Mouse (Mus musculus): ENCODE data around the gene Duox1. TPM values are rescaled to one million over a fixed set of nuclear protein-coding genes. Genes with fewer than 3 reads are reported as not detected.
A peak's percentile ranks its signal among the peaks of the same experiment; 100 is the strongest.

Duox1 gene
- total and polyA plus RNA-seq, 3 experiments: 0.10 to 0.51 (median 0.34) TPM

DNA sequence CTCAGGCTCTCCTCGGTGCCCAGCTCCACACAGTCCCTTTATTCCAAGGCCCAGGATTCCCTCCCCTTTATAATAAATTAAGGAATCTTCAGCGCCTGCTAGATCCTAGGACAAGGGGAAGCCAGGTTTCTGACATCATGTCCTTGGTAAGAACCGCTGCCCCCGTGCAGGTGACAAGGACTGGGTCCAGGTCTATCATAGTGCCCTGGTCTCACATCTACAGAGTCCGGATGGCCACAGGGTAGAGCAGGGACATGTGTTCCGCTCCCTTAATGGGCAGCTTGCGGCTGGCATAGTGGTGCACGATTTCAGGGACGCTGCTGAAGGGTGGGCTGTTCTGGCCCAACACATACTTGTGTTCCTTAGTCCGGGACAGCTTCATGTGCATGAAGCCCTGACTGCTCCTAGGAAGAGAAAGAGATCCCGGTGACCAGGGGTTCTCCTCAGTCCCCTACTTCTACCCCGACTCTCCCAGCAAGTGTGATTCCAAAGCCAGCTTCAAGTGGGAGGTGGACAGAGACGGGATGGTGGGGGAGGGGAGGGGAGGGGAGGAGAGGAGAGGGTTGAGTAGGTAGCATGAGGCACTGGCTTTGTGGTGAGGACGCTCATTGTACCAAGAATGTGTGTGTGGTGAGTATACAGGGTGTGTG lies 33.8 kb downstream of the Duox1 start:
- Histone ChIP-seq H3K36me3 (ENCODE audit: control insufficient read depth, insufficient read depth, low read length) (no peaks in the 10 kb centered on the region), H3K27ac (peak overlapping the region; percentile 98), H3K27me3 (ENCODE audit: control insufficient read depth, insufficient read depth, low read length) (no peaks in the 10 kb centered on the region), H3K79me2 (replicated peaks; ENCODE audit: control insufficient read depth, insufficient read depth, low read length) (no peaks in the 10 kb centered on the region), H3K4me3 (peak overlapping the region; percentile 61), H3K9ac (ENCODE audit: low read depth, low read length) (peak overlapping the region; percentile 92), H3K4me1 (ENCODE audit: control insufficient read depth, insufficient read depth, low read length) (peaks cover 4% of the 10 kb centered on the region; the same call in 1 of the 2 replicates)
- no peak for TF ChIP-seq CTCF (IDR thresholded peaks at IDR 0.05)
- TF ChIP-seq POLR2A (IDR thresholded peaks at IDR 0.05; ENCODE audit: insufficient read depth, low read depth, low read length): no peak; the same call in 1 of the 2 replicates
- TF ChIP-seq EP300 (IDR thresholded peaks at IDR 0.05; ENCODE audit: insufficient read depth, low read depth, low read length): no peak
- WGBS: 21% methylated on average over 14 of the region's 14 CpGs
- intact Hi-C loops (cut with DNase I): loop anchor here (2.0 to 10.0 kb wide), 2 partner anchors 20 to 276 kb away; partner anchors contain the start of gene Shf
- no peak for DNase-seq

DNA sequence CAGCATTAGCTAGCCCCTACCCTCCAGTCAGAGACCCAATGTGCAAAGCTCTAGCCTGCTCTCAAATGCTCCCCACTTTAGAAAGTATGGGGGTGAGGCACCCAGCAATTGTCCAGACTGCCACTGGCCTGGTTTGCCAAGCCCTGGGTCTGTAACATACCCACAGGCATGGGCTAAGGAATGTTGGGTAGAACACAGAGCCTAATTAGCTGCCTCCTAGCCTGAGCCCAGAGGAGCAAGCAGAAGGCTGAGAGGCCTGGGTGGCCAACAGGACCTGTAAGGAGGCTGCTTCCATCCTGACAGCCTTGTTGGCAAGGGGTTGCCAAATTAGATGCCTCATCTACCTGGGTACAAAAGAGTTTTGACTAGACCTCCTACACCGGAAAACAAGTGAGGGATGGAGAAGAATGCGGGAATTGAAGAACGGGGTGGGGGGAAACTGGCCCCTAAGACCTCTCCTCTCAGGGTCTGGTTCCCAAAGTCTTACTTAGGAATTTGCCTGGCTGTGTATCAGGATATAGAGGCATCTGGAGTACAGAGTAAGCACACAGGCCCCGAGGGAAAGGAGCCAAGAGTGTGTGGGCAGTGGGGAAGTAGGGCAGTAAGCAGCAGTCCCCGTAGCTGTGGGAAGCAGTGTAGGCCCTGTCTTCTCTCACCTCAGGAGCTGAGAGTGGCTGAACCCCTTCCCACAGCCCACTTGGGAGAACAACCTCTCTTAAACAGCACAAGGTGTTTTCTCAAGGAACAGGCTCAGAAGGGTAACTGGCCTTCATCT lies 35.9 kb downstream of the Duox1 start:
- Histone ChIP-seq H3K4me3 (no peak overlapping the region), H3K27ac (no peak overlapping the region), H3K9ac (ENCODE audit: low read depth, low read length) (no peak overlapping the region), H3K36me3 (ENCODE audit: control insufficient read depth, insufficient read depth, low read length) (no peaks in the 10 kb centered on the region), H3K79me2 (replicated peaks; ENCODE audit: control insufficient read depth, insufficient read depth, low read length) (no peaks in the 10 kb centered on the region), H3K27me3 (ENCODE audit: control insufficient read depth, insufficient read depth, low read length) (no peaks in the 10 kb centered on the region), H3K4me1 (ENCODE audit: control insufficient read depth, insufficient read depth, low read length) (peaks cover 4% of the 10 kb centered on the region; the same call in 1 of the 2 replicates)
- intact Hi-C loops (cut with DNase I): no loop called here
- no peak for DNase-seq
- TF ChIP-seq CTCF (IDR thresholded peaks at IDR 0.05): no peak
- no peak for TF ChIP-seq EP300 (IDR thresholded peaks at IDR 0.05; ENCODE audit: insufficient read depth, low read depth, low read length)
- no peak for TF ChIP-seq POLR2A (IDR thresholded peaks at IDR 0.05; ENCODE audit: insufficient read depth, low read depth, low read length)
- 61% methylated on average over 5 of the region's 5 CpGs for WGBS

DNA sequence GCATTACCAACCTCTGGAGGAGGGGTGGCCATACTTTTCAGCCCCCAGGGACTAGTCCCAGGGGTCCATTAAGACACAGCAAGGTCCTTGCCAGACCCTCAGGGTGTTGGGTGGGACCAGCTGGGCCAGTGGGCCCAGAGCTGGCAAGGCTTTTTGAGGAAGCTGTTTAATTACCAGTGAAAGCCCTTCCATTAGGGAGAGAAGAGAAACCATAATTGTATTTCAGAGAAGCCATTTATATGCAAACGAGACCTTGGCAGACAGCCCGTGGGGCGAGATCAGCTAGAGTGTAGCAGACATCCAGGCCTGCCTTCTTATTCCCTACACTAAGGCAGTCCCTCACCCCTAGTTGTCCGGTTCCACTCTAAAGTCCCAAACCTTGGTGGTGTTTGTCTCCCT lies 36.5 kb downstream of the Duox1 start:
- peaks cover 4% of the 10 kb centered on the region; the same call in 1 of the 2 replicates for H3K4me1 ChIP-seq (ENCODE audit: control insufficient read depth, insufficient read depth, low read length)
- H3K9ac ChIP-seq (ENCODE audit: low read depth, low read length): no peak overlapping the region
- no peak overlapping the region for H3K27ac ChIP-seq
- DNase-seq: no peak
- H3K79me2 ChIP-seq (replicated peaks; ENCODE audit: control insufficient read depth, insufficient read depth, low read length): no peaks in the 10 kb centered on the region
- TF ChIP-seq CTCF (IDR thresholded peaks at IDR 0.05) (no peak), EP300 (IDR thresholded peaks at IDR 0.05; ENCODE audit: insufficient read depth, low read depth, low read length) (no peak), POLR2A (IDR thresholded peaks at IDR 0.05; ENCODE audit: insufficient read depth, low read depth, low read length) (no peak)
- H3K27me3 ChIP-seq (ENCODE audit: control insufficient read depth, insufficient read depth, low read length): no peaks in the 10 kb centered on the region
- no peaks in the 10 kb centered on the region for H3K36me3 ChIP-seq (ENCODE audit: control insufficient read depth, insufficient read depth, low read length)
- H3K4me3 ChIP-seq: no peak overlapping the region
- WGBS: 64% methylated on average over 4 of the region's 4 CpGs
- intact Hi-C loops (cut with DNase I): no loop called here

DNA sequence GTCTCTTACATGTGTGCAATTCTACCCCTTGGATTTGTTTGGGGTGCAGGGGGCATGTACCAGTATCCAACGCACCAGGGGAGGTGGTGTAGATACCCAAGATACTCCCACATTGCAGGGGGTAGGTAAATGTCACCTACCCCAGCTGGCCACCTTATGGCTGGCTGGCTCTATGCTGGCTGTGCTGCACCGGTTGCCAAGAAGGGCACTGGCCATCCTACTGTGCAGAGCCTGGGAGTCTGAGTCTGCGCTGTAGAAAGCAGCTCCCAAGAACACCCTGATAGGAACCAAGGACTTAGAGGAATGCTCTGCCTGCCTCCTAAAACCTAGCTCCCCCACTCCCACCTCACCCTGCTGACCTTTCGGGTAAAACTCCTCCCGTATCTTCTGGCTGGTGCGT lies 37.5 kb downstream of the Duox1 start:
- no peak overlapping the region for H3K4me3 ChIP-seq
- no peaks in the 10 kb centered on the region for H3K27me3 ChIP-seq (ENCODE audit: control insufficient read depth, insufficient read depth, low read length)
- no peaks in the 10 kb centered on the region for H3K36me3 ChIP-seq (ENCODE audit: control insufficient read depth, insufficient read depth, low read length)
- WGBS: 92% methylated on average over 6 of the region's 6 CpGs
- H3K9ac ChIP-seq (ENCODE audit: low read depth, low read length): no peak overlapping the region
- H3K4me1 ChIP-seq (ENCODE audit: control insufficient read depth, insufficient read depth, low read length): peaks cover 3% of the 10 kb centered on the region; the same call in 1 of the 2 replicates
- intact Hi-C loops (cut with DNase I): no loop called here
- TF ChIP-seq POLR2A (IDR thresholded peaks at IDR 0.05; ENCODE audit: insufficient read depth, low read depth, low read length): no peak
- TF ChIP-seq CTCF (IDR thresholded peaks at IDR 0.05): no peak
- no peak for TF ChIP-seq EP300 (IDR thresholded peaks at IDR 0.05; ENCODE audit: insufficient read depth, low read depth, low read length)
- DNase-seq: no peak
- no peaks in the 10 kb centered on the region for H3K79me2 ChIP-seq (replicated peaks; ENCODE audit: control insufficient read depth, insufficient read depth, low read length)
- H3K27ac ChIP-seq: no peak overlapping the region

DNA sequence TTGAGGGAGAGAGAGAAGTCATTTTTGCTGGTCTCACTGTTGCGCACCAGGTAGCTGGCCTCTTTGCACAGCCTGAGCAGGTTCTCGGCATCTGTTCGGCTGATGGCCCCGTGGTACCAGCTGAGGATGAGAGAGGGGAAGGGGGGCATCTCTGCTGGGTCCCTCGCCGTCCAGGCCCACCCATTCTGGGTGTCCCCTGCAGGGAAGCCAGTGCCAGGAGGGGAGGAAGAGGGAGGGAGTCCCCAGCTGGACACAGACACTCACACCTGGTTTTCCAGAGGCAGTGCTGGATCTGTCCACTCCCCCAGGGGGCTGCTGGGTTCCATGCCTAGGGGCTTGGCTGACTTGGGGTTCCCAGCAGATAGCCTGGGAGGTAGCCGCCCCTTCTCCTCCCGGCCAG lies 38.3 kb downstream of the Duox1 start:
- Histone ChIP-seq H3K36me3 (ENCODE audit: control insufficient read depth, insufficient read depth, low read length) (no peaks in the 10 kb centered on the region), H3K4me3 (no peak overlapping the region), H3K27ac (no peak overlapping the region), H3K27me3 (ENCODE audit: control insufficient read depth, insufficient read depth, low read length) (no peaks in the 10 kb centered on the region), H3K9ac (ENCODE audit: low read depth, low read length) (no peak overlapping the region), H3K4me1 (ENCODE audit: control insufficient read depth, insufficient read depth, low read length) (peaks cover 3% of the 10 kb centered on the region; the same call in 1 of the 2 replicates), H3K79me2 (replicated peaks; ENCODE audit: control insufficient read depth, insufficient read depth, low read length) (no peaks in the 10 kb centered on the region)
- DNase-seq: no peak
- intact Hi-C loops (cut with DNase I): no loop called here
- TF ChIP-seq POLR2A (IDR thresholded peaks at IDR 0.05; ENCODE audit: insufficient read depth, low read depth, low read length) (no peak), EP300 (IDR thresholded peaks at IDR 0.05; ENCODE audit: insufficient read depth, low read depth, low read length) (no peak), CTCF (IDR thresholded peaks at IDR 0.05) (no peak)
- 88% methylated on average over 8 of the region's 8 CpGs for WGBS
